Mouse (Mus musculus): ENCODE data around the gene Drosha. TPM values are rescaled to one million over a fixed set of nuclear protein-coding genes. Genes with fewer than 3 reads are reported as not detected.
A peak's percentile ranks its signal among the peaks of the same experiment; 100 is the strongest.

Gene Drosha
- polyA plus RNA-seq, 1 experiment from 2014 or later: 11.1 TPM

DNA sequence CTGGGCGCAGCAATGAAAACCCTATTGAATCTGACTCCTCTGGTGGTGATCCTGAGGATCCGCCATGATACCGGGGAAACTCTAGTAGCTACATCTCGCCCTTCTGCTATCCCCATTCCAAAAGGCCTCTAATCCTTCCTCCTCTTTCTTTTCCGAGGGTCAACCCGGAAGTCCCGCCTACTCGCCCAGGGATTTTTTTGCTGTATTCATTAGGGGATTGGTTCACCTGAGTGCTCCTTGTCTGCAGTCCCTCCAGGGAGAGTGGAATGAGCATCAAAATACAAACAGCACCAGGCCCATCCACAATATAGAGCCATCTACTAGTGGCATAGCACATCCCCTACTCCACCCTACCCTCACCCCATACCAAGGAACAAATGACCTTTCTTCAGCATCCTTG lies 62.6 kb downstream of the Drosha start:
- no peak overlapping the region for H3K27ac ChIP-seq (replicated peaks)
- H3K4me1 ChIP-seq (replicated peaks): no peaks in the 10 kb centered on the region
- no peak for ATAC-seq (ENCODE audit: insufficient read depth)
- H3K4me2 ChIP-seq: no peak overlapping the region
- peaks cover 81% of the 10 kb centered on the region for H3K36me3 ChIP-seq (replicated peaks)
- no peaks in the 10 kb centered on the region for H3K27me3 ChIP-seq
- no peak overlapping the region for H3K9ac ChIP-seq
- no peak overlapping the region for H3K4me3 ChIP-seq (replicated peaks)
- H3K9me3 ChIP-seq (replicated peaks): no peaks in the 10 kb centered on the region
- 81% methylated on average over 8 of the region's 8 CpGs for WGBS (ENCODE audit: insufficient replicate concordance)

DNA sequence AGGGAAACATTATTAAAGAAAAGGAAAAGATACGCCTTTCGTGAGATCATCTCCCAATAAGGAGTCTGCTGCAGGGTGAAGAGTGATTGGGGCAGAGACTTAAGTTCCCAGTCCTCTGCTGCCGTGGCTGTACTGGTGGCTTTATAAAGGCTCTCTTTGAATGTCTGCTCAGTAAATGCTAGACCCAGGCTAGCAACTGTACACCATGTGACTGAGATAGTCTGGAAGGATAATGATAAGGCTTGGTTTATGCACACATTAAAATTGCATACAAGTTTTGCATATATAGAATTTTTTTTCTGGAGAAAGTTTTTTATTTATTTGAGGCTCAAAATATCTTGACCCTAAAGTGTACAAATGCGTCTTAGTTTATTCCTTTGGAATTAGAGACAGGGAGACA lies 63.7 kb downstream of the Drosha start:
- WGBS (ENCODE audit: insufficient replicate concordance): 82% methylated on average over 4 of the region's 4 CpGs
- no peak overlapping the region for H3K27ac ChIP-seq (replicated peaks)
- H3K9me3 ChIP-seq (replicated peaks): no peaks in the 10 kb centered on the region
- peaks cover 75% of the 10 kb centered on the region for H3K36me3 ChIP-seq (replicated peaks)
- H3K4me3 ChIP-seq (replicated peaks): no peak overlapping the region
- no peak for ATAC-seq (ENCODE audit: insufficient read depth)
- H3K27me3 ChIP-seq: no peaks in the 10 kb centered on the region
- no peak overlapping the region for H3K4me2 ChIP-seq
- H3K4me1 ChIP-seq (replicated peaks): no peaks in the 10 kb centered on the region
- H3K9ac ChIP-seq: no peak overlapping the region

DNA sequence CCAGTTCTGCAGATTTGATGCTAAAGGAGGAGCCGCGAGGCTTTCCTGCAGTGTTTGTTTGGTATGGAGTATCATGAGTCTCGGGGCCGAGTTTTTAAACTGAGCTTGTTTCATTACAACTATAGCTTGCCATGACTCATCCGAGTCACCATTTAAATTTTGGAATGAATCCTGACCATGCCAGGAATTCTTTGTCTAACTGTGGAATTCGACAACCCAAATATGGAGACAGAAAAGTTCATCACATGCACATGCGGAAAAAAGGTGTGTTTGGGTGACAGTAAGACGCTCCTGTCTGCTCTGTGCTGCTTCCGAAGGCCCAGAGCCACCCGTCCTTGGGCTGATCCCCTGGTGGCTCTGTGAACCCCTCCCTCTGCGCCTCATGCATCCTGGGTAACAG lies 65.3 kb downstream of the Drosha start:
- H3K27me3 ChIP-seq: no peaks in the 10 kb centered on the region
- H3K36me3 ChIP-seq (replicated peaks): peaks cover 74% of the 10 kb centered on the region
- 82% methylated on average over 11 of the region's 11 CpGs for WGBS (ENCODE audit: insufficient replicate concordance)

DNA sequence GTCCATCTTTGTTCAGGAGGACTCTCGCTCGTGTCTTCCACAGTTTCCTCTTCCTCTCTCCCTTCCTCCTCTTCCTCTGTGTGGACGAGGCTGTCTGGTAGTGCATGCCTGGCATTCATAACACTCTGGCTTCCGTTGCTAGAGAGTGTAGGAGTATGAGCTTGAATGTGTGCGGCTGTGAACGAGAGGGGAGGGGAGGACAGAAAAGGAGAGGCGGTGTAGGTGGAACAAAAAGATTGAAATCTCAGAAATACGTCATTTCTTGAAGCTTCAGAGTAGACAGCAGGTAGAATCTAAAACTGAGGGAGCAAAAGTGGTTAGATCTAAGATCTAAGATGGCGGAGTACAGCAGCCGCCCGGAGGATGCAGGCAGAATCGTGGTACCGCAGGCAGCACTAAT lies 70.8 kb downstream of the Drosha start:
- Histone ChIP-seq H3K9ac (no peak overlapping the region), H3K9me3 (replicated peaks) (no peaks in the 10 kb centered on the region), H3K27me3 (no peaks in the 10 kb centered on the region), H3K4me3 (replicated peaks) (no peak overlapping the region), H3K4me1 (replicated peaks) (peaks cover 24% of the 10 kb centered on the region), H3K36me3 (replicated peaks) (peaks cover 62% of the 10 kb centered on the region), H3K27ac (replicated peaks) (peak overlapping the region; percentile 66), H3K4me2 (peak overlapping the region; percentile 59)
- 70% methylated on average over 13 of the region's 13 CpGs for WGBS (ENCODE audit: insufficient replicate concordance)
- ATAC-seq (ENCODE audit: insufficient read depth): no peak

More for the DNA sequence above, 65.3 kb downstream of the Drosha start:
- Histone ChIP-seq H3K9ac (no peak overlapping the region), H3K27ac (replicated peaks) (no peak overlapping the region), H3K4me2 (no peak overlapping the region), H3K4me3 (replicated peaks) (no peak overlapping the region), H3K4me1 (replicated peaks) (peaks cover 2% of the 10 kb centered on the region), H3K9me3 (replicated peaks) (no peaks in the 10 kb centered on the region)
- ATAC-seq (ENCODE audit: insufficient read depth): no peak

DNA sequence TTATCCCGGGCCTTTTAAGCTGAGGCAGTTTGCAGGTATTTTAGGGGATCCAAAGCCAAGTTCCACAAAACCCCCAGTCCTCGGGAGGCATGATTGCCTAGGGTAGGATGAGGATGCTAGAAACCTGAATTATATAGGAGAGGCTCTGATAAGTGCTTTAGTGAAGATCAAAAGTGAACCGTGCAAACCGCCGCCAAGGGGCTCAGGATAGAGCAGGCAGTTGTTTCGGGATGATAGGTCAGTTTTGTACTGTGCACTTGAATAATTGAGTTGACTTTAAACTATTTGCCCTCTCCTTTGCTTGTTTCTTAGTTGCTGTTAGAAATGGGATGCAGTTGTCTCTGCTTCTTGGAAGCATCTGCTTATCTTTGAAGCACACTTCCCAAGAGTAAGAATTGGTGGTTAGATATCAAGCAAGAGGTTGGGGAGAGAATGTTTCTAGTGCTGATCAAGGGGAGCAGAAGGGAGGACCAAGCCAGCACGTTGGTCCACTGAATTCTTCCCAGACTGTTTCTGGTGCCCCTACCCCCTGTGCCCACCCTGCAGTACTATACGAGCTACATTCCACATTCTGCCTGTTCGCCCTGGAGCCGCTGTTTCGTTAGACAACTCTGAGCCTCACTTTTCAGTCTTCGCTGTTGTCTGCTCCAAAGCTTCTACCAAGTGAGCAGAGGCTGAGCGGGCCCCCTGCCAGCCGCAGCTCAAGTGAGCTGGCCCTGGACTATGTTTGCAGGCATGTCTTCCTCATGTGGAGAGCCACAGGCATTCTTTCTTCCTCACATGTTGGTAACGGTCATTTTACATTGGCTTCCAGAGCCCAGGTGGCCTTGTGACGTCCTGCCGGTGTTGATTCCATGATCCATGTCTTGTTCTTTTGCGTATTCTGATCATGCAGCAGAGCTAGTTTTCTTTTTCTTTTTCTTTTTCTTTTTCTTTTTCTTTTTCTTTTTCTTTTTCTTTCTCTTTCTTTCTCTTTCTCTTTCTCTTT lies 71.7 kb downstream of the Drosha start:
- Histone ChIP-seq H3K4me3 (replicated peaks) (no peak overlapping the region), H3K4me2 (peak overlapping the region; percentile 59), H3K9ac (no peak overlapping the region), H3K27me3 (no peaks in the 10 kb centered on the region), H3K36me3 (replicated peaks) (peaks cover 61% of the 10 kb centered on the region), H3K27ac (replicated peaks) (peak overlapping the region; percentile 66), H3K9me3 (replicated peaks) (no peaks in the 10 kb centered on the region), H3K4me1 (replicated peaks) (peaks cover 24% of the 10 kb centered on the region)
- ATAC-seq (ENCODE audit: insufficient read depth): peak; percentile 87
- WGBS (ENCODE audit: insufficient replicate concordance): 39% methylated on average over 18 of the region's 18 CpGs

DNA sequence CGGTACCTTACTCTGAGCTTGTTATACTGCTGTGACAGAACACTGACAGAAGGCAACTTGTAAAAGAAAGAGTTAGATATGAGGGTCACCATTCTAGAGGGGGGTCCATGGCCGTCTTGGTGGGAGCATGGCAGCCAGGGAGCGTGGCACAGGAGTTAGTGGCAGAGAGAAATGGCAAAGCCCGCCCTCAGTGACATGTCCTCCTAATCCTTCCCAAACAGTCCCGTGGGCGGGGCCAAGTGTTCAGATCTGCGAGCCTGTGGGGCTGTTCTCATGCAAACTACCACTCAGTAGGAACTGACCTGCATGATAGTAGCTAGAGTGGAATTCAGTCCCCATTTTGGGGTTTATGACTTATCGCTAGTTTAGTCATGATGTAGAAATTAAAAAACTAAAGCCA lies 73.2 kb downstream of the Drosha start:
- WGBS (ENCODE audit: insufficient replicate concordance): 79% methylated on average over 8 of the region's 8 CpGs
- Histone ChIP-seq H3K4me3 (replicated peaks) (no peak overlapping the region), H3K9ac (no peak overlapping the region), H3K4me1 (replicated peaks) (peaks cover 24% of the 10 kb centered on the region), H3K27me3 (no peaks in the 10 kb centered on the region), H3K36me3 (replicated peaks) (peaks cover 68% of the 10 kb centered on the region), H3K27ac (replicated peaks) (no peak overlapping the region), H3K9me3 (replicated peaks) (no peaks in the 10 kb centered on the region), H3K4me2 (no peak overlapping the region)
- no peak for ATAC-seq (ENCODE audit: insufficient read depth)

DNA sequence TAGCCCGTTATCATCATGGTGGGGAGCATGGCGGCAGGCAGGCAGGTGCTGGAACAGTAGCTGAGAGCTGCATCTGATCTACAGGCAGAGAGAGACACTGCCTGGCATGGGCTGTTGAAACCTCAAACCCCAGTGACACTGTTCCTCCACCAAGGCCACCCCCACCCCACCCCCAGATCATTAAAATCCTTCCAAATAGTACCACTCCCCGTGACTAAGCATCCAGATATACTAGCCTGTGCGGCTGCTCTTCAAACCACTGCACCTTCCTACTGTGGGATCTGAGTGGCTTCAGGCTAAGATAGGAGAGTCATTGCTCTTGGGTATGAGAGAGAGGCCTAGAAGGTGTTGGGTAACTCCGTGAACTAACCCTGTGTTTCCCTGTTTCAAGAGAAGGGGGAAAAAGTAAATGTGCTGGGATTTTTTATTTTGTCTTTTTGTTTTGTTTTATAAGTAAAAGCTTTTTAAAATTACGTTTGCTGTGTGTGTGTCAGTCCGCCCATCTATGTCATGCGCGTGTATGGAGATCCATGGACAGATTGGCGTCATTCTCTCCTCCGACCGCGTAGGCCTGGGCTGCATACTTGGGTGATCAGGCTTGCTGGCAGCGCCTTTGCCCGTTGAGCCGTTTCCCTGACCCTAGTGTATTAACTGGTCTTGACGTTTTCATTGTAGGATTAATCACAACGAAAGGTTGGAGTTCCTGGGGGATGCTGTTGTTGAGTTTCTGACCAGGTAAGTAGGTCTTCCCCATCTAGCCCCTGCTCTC lies 76.0 kb downstream of the Drosha start:
- Histone ChIP-seq H3K9ac (no peak overlapping the region), H3K36me3 (replicated peaks) (peaks cover 61% of the 10 kb centered on the region), H3K27ac (replicated peaks) (no peak overlapping the region), H3K4me1 (replicated peaks) (peaks cover 15% of the 10 kb centered on the region), H3K4me3 (replicated peaks) (no peak overlapping the region), H3K27me3 (no peaks in the 10 kb centered on the region), H3K9me3 (replicated peaks) (no peaks in the 10 kb centered on the region), H3K4me2 (no peak overlapping the region)
- no peak for ATAC-seq (ENCODE audit: insufficient read depth)
- WGBS (ENCODE audit: insufficient replicate concordance): 78% methylated on average over 18 of the region's 18 CpGs

DNA sequence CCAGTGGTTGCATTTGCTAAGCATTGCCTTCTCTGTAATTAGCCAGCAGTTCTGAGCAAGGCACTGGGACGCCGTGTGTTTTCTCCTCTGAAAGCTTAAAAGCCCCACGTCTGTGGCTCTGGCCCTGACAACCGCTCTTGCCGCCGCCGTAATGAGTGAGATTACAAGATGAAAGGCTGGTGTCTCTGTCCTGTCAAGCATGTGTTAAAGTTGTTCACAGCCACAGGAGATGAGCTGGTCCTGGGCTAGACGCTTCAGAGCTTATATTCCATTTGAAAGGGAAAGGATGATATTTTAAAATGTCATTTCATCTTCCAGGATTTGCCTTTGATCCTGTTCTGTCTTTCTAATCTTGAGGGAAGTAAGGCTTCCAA lies 76.6 kb downstream of the Drosha start:
- peaks cover 63% of the 10 kb centered on the region for H3K36me3 ChIP-seq (replicated peaks)
- H3K9me3 ChIP-seq (replicated peaks): no peaks in the 10 kb centered on the region
- peaks cover 10% of the 10 kb centered on the region for H3K4me1 ChIP-seq (replicated peaks)
- no peak overlapping the region for H3K9ac ChIP-seq
- no peak overlapping the region for H3K4me2 ChIP-seq
- H3K4me3 ChIP-seq (replicated peaks): no peak overlapping the region
- no peak overlapping the region for H3K27ac ChIP-seq (replicated peaks)
- H3K27me3 ChIP-seq: no peaks in the 10 kb centered on the region
- ATAC-seq (ENCODE audit: insufficient read depth): no peak
- 90% methylated on average over 8 of the region's 8 CpGs for WGBS (ENCODE audit: insufficient replicate concordance)

DNA sequence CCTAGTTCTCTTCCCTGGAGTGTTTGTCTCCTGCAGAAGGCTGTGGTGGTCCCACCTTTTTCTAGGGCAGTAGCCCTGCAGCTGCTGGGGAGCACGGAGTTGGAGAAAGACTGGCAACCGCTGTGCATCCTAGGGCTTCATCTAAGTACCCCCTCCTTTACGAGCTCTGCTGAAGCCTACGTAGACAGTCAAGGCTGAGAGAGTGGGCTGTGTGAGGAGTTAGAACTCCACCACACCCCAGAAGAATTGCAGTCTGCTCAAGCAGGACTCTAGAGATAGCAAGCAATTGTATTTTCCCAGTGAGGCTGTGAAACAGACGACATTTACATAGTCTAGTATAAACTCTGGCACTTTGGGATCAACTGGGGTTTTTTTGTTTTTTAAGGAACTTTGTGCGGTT lies 79.8 kb downstream of the Drosha start:
- H3K4me2 ChIP-seq: no peak overlapping the region
- no peak for ATAC-seq (ENCODE audit: insufficient read depth)
- WGBS (ENCODE audit: insufficient replicate concordance): 79% methylated on average over 6 of the region's 6 CpGs
- H3K36me3 ChIP-seq (replicated peaks): peaks cover 58% of the 10 kb centered on the region
- H3K27me3 ChIP-seq: no peaks in the 10 kb centered on the region
- H3K9me3 ChIP-seq (replicated peaks): no peaks in the 10 kb centered on the region
- H3K27ac ChIP-seq (replicated peaks): no peak overlapping the region
- no peak overlapping the region for H3K9ac ChIP-seq
- no peak overlapping the region for H3K4me3 ChIP-seq (replicated peaks)
- H3K4me1 ChIP-seq (replicated peaks): peaks cover 8% of the 10 kb centered on the region

DNA sequence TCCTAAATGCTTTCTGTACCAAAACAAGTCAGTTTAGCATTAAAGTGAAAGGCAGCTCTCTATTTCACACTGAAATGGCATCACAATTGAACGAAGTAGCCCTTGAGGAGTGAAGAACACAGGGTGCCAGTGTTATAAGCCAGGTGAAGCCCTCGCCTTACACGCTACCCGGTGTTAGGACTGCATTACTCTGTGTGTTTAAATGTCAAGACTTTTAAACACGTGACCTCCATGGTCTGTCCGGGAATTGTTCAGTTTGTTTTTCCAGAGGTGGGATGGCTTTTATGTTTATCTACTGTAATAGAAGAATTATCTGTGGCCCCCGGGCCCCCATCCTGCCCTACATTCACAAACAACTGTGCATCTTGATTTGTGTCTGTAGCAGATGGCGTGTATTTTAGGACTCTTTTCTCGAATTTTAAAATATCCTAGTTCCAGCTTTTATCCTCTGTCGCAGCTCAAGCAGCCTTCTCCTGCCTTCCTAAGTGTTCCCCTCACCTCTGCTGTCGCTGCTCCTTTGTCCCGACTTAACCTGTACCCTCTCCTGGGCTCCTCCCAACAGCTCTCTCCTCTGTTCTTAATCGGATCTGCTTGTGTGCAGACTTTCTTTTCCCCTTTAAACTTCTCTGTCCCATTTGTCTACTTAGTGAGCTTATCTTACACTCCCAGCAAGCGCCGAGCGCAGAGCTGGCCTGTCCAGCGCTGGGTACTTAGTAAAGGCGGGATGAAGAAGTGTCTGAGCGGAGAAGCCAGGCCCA lies 83.5 kb downstream of the Drosha start:
- Histone ChIP-seq H3K36me3 (replicated peaks) (peaks cover 37% of the 10 kb centered on the region), H3K4me2 (no peak overlapping the region), H3K27ac (replicated peaks) (no peak overlapping the region), H3K4me3 (replicated peaks) (no peak overlapping the region), H3K4me1 (replicated peaks) (peaks cover 8% of the 10 kb centered on the region), H3K9me3 (replicated peaks) (no peaks in the 10 kb centered on the region), H3K27me3 (no peaks in the 10 kb centered on the region), H3K9ac (no peak overlapping the region)
- ATAC-seq (ENCODE audit: insufficient read depth): no peak; the same call in 1 of the 2 replicates
- WGBS (ENCODE audit: insufficient replicate concordance): 63% methylated on average over 19 of the region's 19 CpGs

DNA sequence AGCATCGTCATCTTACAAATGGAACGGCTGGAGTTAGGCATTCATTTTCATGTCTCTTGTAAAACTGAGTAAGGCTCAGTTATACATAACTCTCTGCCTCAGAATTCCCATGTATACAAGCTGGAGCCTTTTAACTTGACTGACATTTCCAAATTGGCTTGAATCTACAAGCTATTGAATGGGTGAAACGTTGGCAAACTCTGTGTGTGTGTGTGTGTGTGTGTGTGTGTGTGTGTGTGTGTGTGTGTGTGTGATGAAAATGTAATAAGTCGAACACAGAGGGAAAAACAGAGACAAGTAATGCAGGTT lies 84.1 kb downstream of the Drosha start:
- Histone ChIP-seq H3K9me3 (replicated peaks) (no peaks in the 10 kb centered on the region), H3K27me3 (no peaks in the 10 kb centered on the region), H3K4me1 (replicated peaks) (peaks cover 8% of the 10 kb centered on the region), H3K4me3 (replicated peaks) (no peak overlapping the region), H3K27ac (replicated peaks) (no peak overlapping the region), H3K36me3 (replicated peaks) (peaks cover 35% of the 10 kb centered on the region), H3K4me2 (no peak overlapping the region), H3K9ac (no peak overlapping the region)
- WGBS (ENCODE audit: insufficient replicate concordance): 69% methylated on average over 4 of the region's 4 CpGs
- ATAC-seq (ENCODE audit: insufficient read depth): no peak

Measured in liver, embryonic 15.5 days (tissue).